Mouse (Mus musculus) limb, embryonic 13.5 days (tissue): ENCODE measurements around the gene 2410137M14Rik. TPM values are rescaled to one million over a fixed set of nuclear protein-coding genes. Genes with fewer than 3 reads are reported as not detected.
A peak's percentile ranks its signal among the peaks of the same experiment; 100 is the strongest.
"Not testable (repeated sequence)": the region's sequence is repeated elsewhere in the genome, so short reads cannot be mapped to it uniquely, and the experiment has no call there.

Experiments used
- ATAC-seq: fragments of 200-750 bp; cut with Nextera tagmentation; 2 replicates; pipeline ENCODE4 v1.8.0; 2017; ENCODE audit warnings: low read depth, moderate number of reproducible peaks, moderate TSS enrichment; ENCODE audit not compliant: low FRiP score
- H3K27ac ChIP-seq: fragments of 300-500 bp; sonication (generic); 2 replicates; pipeline ENCODE4 v1.5.1; 2015; ENCODE audit warnings: inconsistent platforms, mild to moderate bottlenecking, moderate library complexity
- H3K27me3 ChIP-seq: fragments of 300-500 bp; sonication (generic); 2 replicates; pipeline ENCODE4 v1.6.1; 2015; ENCODE audit warnings: mild to moderate bottlenecking, inconsistent platforms
- H3K36me3 ChIP-seq: fragments of 300-500 bp; sonication (generic); 2 replicates; pipeline ENCODE4 v1.6.1; 2015; ENCODE audit warnings: inconsistent platforms, mild to moderate bottlenecking, moderate library complexity
- H3K4me1 ChIP-seq: fragments of 300-500 bp; sonication (generic); 2 replicates; pipeline ENCODE4 v1.6.1; 2015; ENCODE audit warnings: inconsistent platforms
- H3K4me2 ChIP-seq: fragments of 300-500 bp; sonication (generic); replicated peaks from 2 replicates; pipeline ENCODE4 v1.6.1; 2015; ENCODE audit warnings: inconsistent platforms, mild to moderate bottlenecking, moderate library complexity
- H3K4me3 ChIP-seq: fragments of 300-500 bp; sonication (generic); 2 replicates; pipeline ENCODE4 v1.5.1; 2015; ENCODE audit warnings: moderate library complexity, mild to moderate bottlenecking, inconsistent platforms
- H3K9ac ChIP-seq: fragments of 300-500 bp; sonication (generic); 2 replicates; pipeline ENCODE4 v1.6.1; 2015; ENCODE audit warnings: mild to moderate bottlenecking, inconsistent platforms
- H3K9me3 ChIP-seq: fragments of 300-500 bp; sonication (generic); 2 replicates; pipeline ENCODE4 v1.6.1; 2016; ENCODE audit warnings: inconsistent platforms
- WGBS: fragments of 180-500 bp; shearing (Covaris S2); methylation state at CpG from one replicate; pipeline ENCODE4 v1.1.7; 2015; 5-methylcytosine and 5-hydroxymethylcytosine counted together
- polyA plus RNA-seq: library from polyadenylated mRNA; unstranded; fragments of >200 nt; fragmentation: Nextera tagmentation; extraction: Ambion mirVana; gene quantifications from 2 replicates; pipeline ENCODE4 v1.2.1, GENCODE M21; 2015

The 2410137M14Rik gene
- polyA plus RNA-seq, 1 experiment from 2014 or later = not detected

DNA sequence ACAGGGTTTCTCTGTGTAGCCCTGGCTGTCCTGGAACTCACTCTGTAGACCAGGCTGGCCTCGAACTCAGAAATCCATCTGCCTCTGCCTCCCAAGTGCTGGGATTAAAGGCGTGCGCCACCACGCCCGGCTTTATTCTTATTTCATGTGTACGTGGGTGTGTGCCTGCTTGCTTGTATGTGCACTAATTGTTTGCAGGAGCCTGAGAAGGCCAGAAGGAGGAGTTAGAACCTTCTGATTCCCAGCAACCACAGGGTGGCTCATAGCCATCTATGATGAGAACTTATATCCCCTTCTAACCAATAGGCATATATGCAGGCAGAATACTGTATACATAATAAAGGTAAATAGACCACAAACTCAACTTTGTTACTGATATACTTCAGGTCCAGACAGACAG, 9.6 kb upstream of the 2410137M14Rik start:
- not testable (repeated sequence) for H3K9me3 ChIP-seq, ATAC-seq, H3K36me3 ChIP-seq, H3K4me1 ChIP-seq, H3K4me2 ChIP-seq, H3K27ac ChIP-seq, H3K9ac ChIP-seq, H3K4me3 ChIP-seq
- WGBS = 88% methylated on average over 6 of the region's 6 CpGs
- H3K27me3 ChIP-seq = peaks cover 37% of the 10 kb centered on the region

DNA sequence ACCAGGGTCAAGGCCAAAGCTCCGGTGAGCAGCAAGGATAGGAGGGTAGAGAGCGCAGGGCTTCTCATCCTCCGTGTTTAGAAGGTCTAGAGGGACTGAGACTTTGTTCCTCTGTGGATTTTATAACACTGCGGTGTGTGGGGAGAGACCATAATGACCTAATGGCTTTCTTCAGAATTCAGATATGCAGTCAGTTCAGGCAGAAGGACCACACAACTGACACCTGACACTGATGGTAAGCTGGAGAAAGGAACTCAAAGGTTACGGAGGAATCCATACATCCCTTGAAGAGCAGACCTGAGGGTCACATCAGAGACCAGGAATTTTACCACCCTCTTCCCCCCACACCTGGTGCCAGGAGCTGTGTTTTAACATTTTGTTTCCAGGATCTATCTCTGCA, 8.4 kb upstream of the 2410137M14Rik start, which contains the start of gene H2-M5:
Gene H2-M5 (minus strand): TSS at position 101 of the 400 bp plus-strand sequence.
- Histone ChIP-seq H3K4me3 (peak within 1 kb of the TSS; percentile 25), H3K27me3 (peaks cover 37% of the 10 kb centered on the region), H3K9me3 (no peaks in the 10 kb centered on the region), H3K27ac (no peak within 1 kb of the TSS), H3K9ac (no peak within 1 kb of the TSS; the same call in 1 of the 2 replicates), H3K4me2 (peak within 1 kb of the TSS; percentile 49), H3K4me1 (0 out of 2 replicates have a peak, but pooled peaks cover 7% of the 10 kb centered on the region), H3K36me3 (no peaks in the 10 kb centered on the region)
- ATAC-seq = no peak
- 27% methylated on average over 5 of the region's 5 CpGs for WGBS

DNA sequence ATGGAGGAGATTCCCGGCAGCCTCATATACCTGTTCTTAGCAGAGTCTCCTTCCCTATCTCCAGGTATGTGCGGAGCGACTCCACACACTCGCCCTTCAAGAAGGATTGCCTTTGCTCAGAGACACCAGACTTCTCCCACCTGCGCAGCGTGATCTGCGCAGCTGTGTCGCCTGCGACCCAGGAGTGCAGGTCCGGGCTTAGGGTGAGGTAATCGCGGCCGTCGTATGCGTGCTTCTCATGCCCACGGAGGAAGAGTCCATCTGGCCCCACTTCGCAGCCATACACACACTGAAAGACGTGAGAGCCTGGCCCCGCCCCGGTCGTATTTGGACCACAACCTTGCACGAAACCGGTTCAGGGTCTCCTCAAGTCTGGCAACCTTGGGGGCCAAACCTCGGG, 7.4 kb upstream of the 2410137M14Rik start:
- Histone ChIP-seq H3K4me1 (0 out of 2 replicates have a peak, but pooled peaks cover 7% of the 10 kb centered on the region), H3K27ac (no peak overlapping the region), H3K4me2 (peak overlapping the region; percentile 49), H3K9ac (no peak overlapping the region; the same call in 1 of the 2 replicates), H3K4me3 (peak overlapping the region; percentile 25), H3K9me3 (no peaks in the 10 kb centered on the region), H3K27me3 (peaks cover 37% of the 10 kb centered on the region), H3K36me3 (no peaks in the 10 kb centered on the region)
- WGBS = 5% methylated on average over 24 of the region's 24 CpGs
- no peak for ATAC-seq

DNA sequence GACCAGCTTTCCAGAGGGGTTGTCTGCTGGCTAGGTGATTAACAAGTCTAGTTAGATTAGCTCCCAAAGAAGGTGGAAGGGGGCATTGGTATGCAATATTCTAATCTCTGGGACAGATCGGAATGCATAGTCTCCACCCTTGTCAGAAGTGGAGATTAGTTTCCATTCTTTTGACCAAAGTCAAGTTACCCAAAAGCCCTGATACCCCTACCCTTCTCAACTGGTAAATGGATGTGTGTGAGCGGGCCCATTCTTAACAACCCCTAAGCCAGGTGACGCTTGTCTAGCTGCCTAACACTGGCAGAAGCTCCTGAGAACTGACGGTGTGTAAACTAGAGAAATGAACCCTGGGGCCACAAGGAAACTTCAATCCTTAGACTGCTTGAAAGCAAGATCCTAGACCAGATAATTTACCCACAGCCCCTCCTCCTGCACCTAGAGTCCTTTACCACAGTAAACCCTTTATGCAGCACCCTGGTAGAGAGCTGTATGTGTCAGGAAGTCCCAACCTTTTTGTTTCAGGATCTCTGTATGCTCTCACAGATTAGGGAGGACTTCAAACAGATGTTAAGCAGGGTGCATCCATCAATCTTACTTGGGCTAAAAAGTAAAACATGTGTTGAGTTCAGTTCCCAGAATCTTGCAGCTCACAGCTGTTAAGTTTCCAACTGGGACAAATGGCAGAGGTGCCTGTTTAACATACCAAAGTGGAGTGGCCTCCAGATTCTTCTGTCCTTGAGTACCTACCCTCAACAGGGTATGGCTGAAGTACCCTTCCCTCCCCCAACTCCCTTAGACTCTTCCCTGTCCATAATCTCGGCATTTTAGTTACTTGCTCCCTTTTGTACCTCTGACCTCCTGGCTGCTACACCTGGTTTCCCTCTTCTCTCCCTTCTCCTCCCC, 1.5 kb upstream of the 2410137M14Rik start:
- H3K9ac ChIP-seq = no peak overlapping the region
- no peaks in the 10 kb centered on the region for H3K9me3 ChIP-seq
- peaks cover 18% of the 10 kb centered on the region for H3K27me3 ChIP-seq
- no peak overlapping the region for H3K27ac ChIP-seq
- H3K4me2 ChIP-seq = no peak overlapping the region
- no peaks in the 10 kb centered on the region for H3K36me3 ChIP-seq
- 29% methylated on average over 5 of the region's 5 CpGs for WGBS
- no peak for ATAC-seq
- H3K4me1 ChIP-seq = peaks cover 26% of the 10 kb centered on the region
- no peak overlapping the region for H3K4me3 ChIP-seq

DNA sequence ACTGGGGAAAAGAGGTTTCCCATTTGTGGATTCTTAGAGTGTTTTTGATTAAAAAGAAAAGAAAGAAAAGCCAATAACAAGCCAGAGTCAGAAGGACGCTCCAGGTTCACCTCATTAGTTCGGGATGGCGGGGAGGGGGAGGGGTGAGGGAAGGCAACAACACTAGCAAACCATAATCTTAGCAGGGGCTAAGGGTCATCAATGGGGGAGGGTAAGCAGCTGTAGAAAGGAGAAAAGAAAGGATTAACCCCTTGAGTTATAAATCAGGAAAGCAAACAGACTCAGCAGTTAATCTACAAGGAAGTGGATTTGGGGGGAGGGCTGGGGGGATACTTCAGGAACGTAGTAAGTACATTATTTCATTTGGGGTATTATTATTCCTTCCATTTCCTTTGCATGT, 808 bp upstream of the 2410137M14Rik start:
- Histone ChIP-seq H3K9me3 (no peaks in the 10 kb centered on the region), H3K4me2 (peak overlapping the region; percentile 50), H3K36me3 (no peaks in the 10 kb centered on the region), H3K27ac (no peak overlapping the region), H3K9ac (no peak overlapping the region), H3K27me3 (peaks cover 12% of the 10 kb centered on the region), H3K4me3 (0 out of 2 replicates have a peak overlapping the region, but pooled peaks have one; percentile 4), H3K4me1 (peaks cover 26% of the 10 kb centered on the region)
- ATAC-seq = peak; percentile 15; the same call in 1 of the 2 replicates
- 3% methylated on average over 4 of the region's 4 CpGs for WGBS

DNA sequence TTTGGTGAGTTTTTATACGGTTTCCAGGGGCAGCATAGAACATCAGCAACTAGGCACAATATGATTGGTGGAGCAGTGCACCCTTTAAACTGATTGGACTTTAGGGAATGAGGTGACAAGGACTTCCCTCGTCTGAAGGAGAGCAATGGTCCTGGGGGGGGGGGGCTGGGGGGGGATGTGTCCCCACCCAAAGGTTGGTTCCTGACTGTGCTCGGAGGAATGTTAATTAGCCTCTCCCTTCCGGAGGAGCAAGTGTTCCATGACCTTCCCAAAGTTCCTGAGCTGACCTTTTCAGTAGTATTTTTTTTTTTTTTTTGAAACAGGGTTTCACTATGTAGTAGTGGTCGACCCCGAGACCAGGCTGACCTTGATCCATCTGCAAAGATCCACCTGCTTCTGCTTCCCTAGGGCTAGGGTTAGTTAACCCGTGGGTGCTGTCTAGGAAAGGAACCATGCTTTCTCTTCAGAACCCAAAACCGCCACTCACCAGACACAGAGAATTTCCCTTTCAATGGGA, 7.7 kb downstream of the 2410137M14Rik start:
- no peak overlapping the region for H3K27ac ChIP-seq
- no peak overlapping the region for H3K4me2 ChIP-seq
- H3K4me1 ChIP-seq = no peaks in the 10 kb centered on the region
- H3K4me3 ChIP-seq = no peak overlapping the region
- H3K27me3 ChIP-seq = no peaks in the 10 kb centered on the region
- H3K36me3 ChIP-seq = no peaks in the 10 kb centered on the region
- no peak overlapping the region for H3K9ac ChIP-seq
- no peak for ATAC-seq
- no peaks in the 10 kb centered on the region for H3K9me3 ChIP-seq
- 63% methylated on average over 8 of the region's 8 CpGs for whole genome bisulfite sequencing

DNA sequence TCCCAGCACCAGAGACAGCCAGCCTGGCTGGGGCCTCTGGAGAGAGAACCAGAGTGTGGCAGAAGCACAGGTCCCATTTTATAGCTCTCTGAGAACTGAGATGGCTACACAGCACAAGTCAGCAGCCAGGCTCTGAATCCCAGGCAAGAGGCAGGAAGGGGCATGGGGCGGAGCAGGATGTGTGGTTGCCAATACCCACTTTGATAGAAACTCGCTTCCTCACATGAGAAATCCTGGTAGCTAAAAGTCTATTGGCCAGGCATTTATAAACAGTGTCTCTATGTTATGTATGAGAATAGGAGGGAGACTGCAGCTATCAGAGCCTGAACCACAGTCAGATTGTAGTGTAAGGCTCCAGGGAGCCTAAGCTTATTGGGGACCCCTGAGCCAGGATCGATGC, 8.2 kb downstream of the 2410137M14Rik start:
- Histone ChIP-seq H3K9ac (no peak overlapping the region), H3K27ac (no peak overlapping the region), H3K36me3 (no peaks in the 10 kb centered on the region), H3K4me1 (no peaks in the 10 kb centered on the region), H3K4me3 (no peak overlapping the region), H3K9me3 (no peaks in the 10 kb centered on the region), H3K27me3 (no peaks in the 10 kb centered on the region), H3K4me2 (no peak overlapping the region)
- 88% methylated on average over 3 of the region's 3 CpGs for WGBS
- ATAC-seq = no peak

DNA sequence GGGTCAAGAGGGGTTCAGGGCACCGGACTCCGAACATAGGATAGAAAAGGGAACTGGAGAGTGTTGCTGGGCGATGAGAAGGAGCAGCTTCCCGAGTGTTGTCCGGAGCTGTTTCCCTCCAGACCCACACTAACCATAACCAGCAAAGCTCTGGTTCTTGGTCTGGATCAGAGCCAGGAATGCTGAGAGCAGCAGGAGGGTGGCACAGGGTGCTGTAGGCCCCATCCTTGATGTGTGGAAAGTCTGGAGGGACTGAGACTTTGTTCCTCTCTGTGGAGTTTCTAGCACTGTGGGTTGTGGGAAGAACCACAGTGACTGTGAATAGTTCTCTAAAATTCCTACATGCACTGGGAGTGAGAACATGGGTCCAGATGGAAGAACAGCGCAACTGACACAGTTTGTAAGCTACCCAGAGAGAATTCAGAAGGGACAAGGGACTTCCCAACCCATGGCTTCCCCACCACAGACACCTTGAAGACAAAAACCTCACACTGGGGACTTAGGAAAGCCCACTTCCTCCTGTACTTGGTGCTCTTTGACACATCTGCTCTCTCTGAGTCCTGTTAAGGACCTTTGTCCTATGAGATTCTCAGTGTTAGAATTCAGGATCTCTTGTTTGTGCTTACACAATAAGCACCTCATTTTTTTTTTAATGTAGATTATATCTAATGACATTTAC, 9.7 kb downstream of the 2410137M14Rik start:
- Histone ChIP-seq H3K4me1 (no peaks in the 10 kb centered on the region), H3K9ac (no peak overlapping the region), H3K4me3 (no peak overlapping the region), H3K9me3 (no peaks in the 10 kb centered on the region), H3K27me3 (no peaks in the 10 kb centered on the region), H3K36me3 (no peaks in the 10 kb centered on the region), H3K4me2 (no peak overlapping the region), H3K27ac (no peak overlapping the region)
- 91% methylated on average over 6 of the region's 6 CpGs for WGBS
- ATAC-seq = no peak

DNA sequence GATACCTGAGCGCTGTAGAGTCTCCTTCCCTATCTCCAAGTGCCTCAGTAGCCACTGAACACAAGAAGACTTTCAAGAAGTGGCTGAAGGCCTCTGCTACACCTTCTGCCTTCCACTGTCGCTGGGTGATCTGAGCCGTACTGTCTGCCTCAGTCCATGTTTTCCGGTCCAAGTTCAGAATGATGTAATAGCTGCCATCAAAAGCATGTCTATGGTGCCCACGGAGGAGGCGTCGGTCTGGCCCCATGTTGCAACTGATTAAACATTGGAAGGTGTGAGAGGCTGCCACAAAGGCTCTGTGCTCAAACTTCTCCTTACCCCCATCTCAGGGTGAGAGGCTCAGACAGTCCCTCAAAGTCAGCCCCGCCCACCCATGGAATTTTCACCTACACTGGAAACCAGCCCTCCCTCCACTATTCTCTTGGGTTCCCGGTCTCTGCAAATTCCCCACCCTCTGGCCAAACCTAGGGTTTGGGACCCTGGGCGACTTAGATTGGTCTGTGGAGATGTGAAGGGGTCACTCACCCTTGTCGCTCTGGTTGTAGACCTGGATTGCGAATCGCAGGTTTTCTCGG, 10.6 kb downstream of the 2410137M14Rik start:
- no peaks in the 10 kb centered on the region for H3K27me3 ChIP-seq
- H3K4me3 ChIP-seq = no peak overlapping the region
- no peak overlapping the region for H3K4me2 ChIP-seq
- no peak for ATAC-seq
- H3K27ac ChIP-seq = no peak overlapping the region
- no peaks in the 10 kb centered on the region for H3K4me1 ChIP-seq
- no peaks in the 10 kb centered on the region for H3K9me3 ChIP-seq
- H3K36me3 ChIP-seq = no peaks in the 10 kb centered on the region
- H3K9ac ChIP-seq = no peak overlapping the region
- WGBS = 84% methylated on average over 14 of the region's 14 CpGs

DNA sequence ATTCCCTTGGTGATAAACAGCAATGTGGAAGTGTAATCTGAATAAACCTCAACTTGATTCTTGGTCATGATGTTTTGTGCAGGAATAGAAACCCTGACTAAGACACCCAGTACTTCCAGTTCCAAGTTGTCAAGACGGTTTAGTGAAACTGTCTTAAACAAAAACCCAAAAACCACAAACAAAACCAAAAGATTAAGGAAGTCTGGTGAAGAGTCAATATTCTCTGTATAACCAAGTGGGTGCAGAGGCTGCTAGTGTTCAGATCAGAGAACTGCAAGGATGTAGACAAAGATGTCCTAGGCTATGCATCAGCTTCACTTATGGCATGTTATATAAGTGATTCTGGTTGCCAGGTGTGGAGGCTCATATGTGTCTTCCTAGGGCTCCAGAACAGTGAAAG, 14.2 kb downstream of the 2410137M14Rik start:
- Histone ChIP-seq H3K9ac (no peak overlapping the region), H3K9me3 (no peaks in the 10 kb centered on the region), H3K27ac (no peak overlapping the region), H3K4me1 (no peaks in the 10 kb centered on the region), H3K36me3 (no peaks in the 10 kb centered on the region), H3K4me2 (no peak overlapping the region), H3K4me3 (no peak overlapping the region), H3K27me3 (no peaks in the 10 kb centered on the region)
- no peak for ATAC-seq
- WGBS = 85% methylated on average over 1 of the region's 1 CpGs

DNA sequence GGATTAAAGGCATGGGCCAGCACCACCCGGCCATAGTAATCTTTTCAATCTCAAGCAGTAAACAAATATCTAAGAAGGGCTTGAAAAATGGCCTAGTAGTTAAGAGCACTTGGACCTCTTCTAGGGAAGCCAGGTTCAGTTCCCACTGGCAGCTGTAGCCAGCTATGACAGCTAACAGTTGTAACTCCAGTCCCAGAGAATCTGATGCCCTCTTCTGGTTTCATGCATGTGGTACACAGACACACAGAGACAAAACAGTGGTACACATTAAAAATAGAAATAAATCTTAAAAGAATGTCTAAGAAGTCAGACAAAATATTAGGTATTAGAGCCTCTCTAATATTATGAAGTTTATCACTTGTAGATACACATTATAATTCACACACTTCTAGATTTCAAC, 19.9 kb downstream of the 2410137M14Rik start:
- Histone ChIP-seq H3K9ac (no peak overlapping the region), H3K36me3 (peaks cover 8% of the 10 kb centered on the region), H3K4me2 (no peak overlapping the region), H3K4me3 (no peak overlapping the region), H3K4me1 (peaks cover 15% of the 10 kb centered on the region), H3K27me3 (no peaks in the 10 kb centered on the region), H3K27ac (no peak overlapping the region), H3K9me3 (no peaks in the 10 kb centered on the region)
- no peak for ATAC-seq
- WGBS = 82% methylated on average over 1 of the region's 1 CpGs

DNA sequence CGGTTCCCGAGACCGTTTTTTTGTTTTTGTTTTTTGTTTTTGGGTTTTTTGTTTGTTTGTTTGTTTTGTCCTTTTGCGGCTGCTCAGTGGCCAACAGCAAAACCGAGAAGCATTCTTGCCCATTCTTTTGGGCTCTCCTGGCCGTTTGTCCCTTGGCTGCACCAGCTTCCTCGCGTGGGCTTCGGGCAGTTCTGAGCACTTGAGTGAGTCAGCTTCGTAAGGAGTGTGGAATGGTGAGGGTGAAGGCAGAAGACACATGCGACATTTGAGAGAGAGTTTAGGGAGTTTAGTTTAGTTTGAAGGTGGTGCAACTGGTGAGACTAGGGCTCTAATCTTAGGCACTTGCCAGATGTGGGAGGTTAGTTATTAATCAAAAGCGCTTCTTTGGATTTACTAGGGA, 22.2 kb downstream of the 2410137M14Rik start:
- H3K9me3 ChIP-seq = no peaks in the 10 kb centered on the region
- peaks cover 22% of the 10 kb centered on the region for H3K36me3 ChIP-seq
- no peaks in the 10 kb centered on the region for H3K27me3 ChIP-seq
- WGBS = 13% methylated on average over 12 of the region's 12 CpGs
- H3K4me2 ChIP-seq = peak overlapping the region; percentile 83
- peak overlapping the region; percentile 67; the same call in 1 of the 2 replicates for H3K27ac ChIP-seq
- H3K4me3 ChIP-seq = peak overlapping the region; percentile 76
- H3K9ac ChIP-seq = peak overlapping the region; percentile 83
- ATAC-seq = no peak
- peaks cover 15% of the 10 kb centered on the region for H3K4me1 ChIP-seq
